Mouse (Mus musculus) gastrocnemius, postnatal 36 days (tissue): Measurements from ENCODE around the gene Acbd4. TPM values are rescaled to one million over a fixed set of nuclear protein-coding genes. Genes with fewer than 3 reads are reported as not detected.

Experiments used
- DNase-seq, 2 experiments: peaks; one replicate each; pipeline ENCODE4 v3.0.0; 2022
- intact Hi-C: fragments of 180-260 bp; cut with DNase I; formaldehyde crosslinking; loops from one replicate; pipeline ENCODE4 v1.15.1; 2025
- total RNA-seq, 2 experiments: library from RNA; stranded (reverse); gene quantifications; 2 replicates each; pipeline ENCODE4 v1.2.3; 2021

Acbd4 gene
- total RNA-seq, 2 experiments from 2014 or later = 26.8 to 31.1 TPM

DNA sequence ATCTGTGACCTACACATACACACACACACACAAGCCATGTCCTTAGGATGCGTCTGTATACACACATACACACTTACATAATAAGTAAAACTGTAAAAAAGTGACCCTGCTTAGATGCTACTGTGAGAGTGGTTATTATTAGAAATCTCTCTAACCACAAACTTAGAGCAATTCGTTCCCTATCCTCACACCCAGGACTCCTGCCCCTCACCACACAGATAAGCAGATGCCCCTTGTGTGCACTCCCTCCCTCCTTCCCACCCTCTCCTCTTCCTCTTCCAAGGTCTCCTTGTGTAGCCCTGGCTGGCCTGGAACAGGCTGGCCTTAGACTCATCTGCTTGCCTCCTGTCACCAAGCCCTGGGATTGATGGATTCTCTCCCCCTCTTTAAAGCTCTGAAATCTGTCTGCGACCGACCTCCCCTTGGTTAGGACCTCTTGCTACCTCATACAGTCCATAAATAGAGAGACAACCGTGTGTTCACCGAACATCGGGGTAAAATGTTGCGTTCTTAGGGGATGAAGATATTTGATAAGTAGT is 34.6 kb downstream of the Acbd4 start:
- DNase-seq = no peak
- intact Hi-C loops = no loop called here

DNA sequence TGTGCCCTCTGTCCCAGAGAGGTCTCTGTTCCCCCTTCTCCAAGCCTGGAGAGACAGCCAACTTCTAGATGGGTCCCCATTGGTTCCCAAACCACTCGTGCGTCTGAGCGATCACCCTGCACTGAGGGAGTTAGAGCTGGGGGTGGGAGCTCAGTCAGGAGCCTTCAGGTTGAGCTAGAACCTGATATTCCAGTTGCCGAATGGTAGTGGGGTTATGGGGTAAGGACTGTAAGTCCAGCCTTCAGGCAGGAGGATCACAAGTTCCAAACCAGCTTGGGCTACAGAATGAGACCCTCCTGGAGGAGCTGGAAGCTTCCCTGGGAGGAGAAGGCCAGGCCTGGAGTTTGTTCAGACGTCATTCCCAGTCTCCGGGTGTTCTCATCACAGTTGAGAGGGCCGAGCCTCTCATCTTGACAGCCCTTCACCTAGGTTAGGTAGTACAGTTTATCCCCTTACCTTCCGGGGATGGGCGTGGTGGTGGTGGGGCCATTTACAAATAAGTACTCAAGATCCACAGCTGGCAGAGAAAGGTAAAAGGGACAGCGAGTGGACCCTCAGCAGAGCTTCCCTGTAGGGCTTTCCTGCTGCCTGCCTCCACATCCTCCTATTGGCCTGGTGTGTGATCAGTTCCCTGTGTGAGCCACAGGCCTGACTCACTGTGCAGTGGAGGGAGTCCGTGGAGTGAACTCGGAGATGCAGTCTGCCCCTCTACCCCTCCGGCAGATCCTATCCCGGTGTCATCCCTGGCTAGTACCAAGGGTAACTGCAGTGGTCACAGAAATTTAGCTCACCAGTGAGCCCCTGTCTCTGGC is 38.7 kb downstream of the Acbd4 start:
- DNase-seq = no peak
- intact Hi-C loops = no loop called here

DNA sequence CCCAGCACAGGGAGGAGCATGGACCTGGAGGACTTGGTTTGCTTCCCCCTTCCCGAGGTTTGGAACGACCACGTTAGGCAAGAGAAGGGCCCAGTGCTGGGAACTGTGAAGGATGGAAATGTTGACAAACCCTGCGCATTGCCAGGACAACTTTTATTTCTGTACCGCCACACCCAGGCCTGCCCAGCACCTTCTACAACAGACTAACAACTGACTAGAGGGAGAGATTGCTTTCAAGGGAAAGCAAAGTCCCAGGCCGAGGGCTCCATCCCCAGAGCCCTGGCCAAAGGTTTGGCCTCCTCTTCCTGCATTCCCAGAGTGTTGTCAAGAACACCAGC is 39.2 kb downstream of the Acbd4 start:
- DNase-seq = peak; percentile 27 to 31
- intact Hi-C loops = no loop called here

DNA sequence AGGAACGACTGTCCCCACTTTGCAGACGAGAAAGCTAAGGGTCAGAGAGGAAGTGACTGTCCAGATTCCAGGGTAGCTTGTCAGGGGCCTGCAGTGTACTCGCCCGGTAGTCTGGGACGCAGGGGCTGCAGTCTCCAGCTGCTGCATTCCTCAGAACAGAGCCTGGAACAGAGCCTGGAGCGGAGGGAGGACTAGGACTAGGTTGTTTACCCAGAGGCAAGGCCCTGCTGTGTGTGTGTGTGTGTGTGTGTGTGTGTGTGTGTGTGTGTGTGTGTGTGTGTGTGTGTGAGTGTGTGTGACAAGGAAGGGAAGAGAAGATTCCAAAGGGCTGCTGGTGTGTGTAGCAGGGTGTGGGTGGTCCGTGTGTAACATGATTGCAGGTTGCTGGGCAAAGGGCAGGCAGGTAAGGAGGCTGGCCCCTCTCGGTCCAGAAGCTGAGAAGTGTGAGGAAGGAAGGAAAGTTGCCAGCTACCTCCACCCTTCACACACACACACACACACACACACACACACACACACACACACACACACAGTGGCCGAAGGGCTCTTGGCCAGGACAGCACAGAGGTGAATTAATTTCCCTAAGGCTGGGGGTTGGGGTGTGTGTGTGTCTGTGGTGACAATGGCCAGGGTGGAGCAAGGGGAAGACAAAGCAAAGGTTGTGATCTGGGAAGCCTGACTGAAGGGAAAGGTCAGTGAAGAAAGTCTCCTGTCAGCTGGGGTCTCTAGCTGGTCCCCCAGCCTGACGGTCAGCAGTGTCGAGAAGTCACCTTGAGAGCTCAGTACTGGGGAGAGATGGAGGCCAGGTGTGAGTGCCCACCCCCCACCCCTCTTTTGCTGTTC is 39.8 kb downstream of the Acbd4 start:
- peak; percentile 60 to 68 for DNase-seq
- intact Hi-C loops = no loop called here

DNA sequence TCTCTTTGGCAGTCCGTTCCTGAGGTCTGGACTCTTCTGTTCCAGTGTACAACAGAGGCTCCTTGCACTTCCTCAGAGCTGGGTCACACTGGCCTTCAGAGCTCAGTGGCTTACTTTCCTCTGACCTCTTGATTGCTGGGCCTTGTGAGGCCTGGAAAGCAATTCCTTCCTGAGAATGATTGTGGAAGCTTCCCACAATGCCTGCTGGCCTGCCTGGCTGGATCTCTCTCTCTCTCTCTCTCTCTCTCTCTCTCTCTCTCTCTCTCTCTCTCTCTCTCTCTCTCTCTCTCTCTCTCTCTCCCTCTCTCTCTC is 40.4 kb downstream of the Acbd4 start:
- intact Hi-C loops = no loop called here
- DNase-seq = no peak

DNA sequence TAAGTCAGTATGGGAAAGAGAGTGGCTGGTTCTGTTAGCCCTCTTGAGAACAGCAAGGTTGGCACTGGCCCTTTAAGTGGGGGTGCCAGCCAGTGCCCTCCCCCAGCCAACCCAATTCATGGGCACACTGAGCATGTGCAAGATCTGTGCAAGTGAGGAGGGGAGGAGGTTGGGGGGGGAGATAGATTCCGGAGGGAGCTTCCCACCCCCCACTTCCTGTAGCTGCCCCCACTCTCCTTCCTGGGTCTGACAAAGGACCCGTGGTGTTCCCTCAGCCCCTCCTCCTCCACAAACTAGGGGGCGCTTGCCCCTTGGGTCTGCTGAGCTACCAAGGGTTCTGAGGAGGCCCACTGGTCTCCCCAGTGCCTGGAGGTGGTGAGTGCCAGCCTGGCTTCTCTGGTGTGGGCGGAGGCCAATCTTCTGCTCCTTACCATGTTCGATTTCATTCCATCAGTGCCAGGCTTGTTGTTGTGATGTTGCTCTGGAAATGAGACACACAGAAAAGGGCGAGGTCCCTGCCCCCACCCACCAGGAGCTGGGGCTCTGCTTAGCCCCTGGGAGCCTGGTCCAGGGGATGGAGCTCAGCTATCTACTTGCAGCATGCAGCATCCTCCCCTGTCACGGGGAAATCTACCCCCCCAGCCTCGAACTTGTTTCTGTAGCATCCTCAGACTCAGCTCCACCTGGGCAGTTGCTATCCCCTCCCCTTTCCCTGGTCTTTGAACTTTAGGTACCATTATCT is 41.1 kb downstream of the Acbd4 start:
- intact Hi-C loops = no loop called here
- peak in 1 of 2 experiments; percentile 41 for DNase-seq

DNA sequence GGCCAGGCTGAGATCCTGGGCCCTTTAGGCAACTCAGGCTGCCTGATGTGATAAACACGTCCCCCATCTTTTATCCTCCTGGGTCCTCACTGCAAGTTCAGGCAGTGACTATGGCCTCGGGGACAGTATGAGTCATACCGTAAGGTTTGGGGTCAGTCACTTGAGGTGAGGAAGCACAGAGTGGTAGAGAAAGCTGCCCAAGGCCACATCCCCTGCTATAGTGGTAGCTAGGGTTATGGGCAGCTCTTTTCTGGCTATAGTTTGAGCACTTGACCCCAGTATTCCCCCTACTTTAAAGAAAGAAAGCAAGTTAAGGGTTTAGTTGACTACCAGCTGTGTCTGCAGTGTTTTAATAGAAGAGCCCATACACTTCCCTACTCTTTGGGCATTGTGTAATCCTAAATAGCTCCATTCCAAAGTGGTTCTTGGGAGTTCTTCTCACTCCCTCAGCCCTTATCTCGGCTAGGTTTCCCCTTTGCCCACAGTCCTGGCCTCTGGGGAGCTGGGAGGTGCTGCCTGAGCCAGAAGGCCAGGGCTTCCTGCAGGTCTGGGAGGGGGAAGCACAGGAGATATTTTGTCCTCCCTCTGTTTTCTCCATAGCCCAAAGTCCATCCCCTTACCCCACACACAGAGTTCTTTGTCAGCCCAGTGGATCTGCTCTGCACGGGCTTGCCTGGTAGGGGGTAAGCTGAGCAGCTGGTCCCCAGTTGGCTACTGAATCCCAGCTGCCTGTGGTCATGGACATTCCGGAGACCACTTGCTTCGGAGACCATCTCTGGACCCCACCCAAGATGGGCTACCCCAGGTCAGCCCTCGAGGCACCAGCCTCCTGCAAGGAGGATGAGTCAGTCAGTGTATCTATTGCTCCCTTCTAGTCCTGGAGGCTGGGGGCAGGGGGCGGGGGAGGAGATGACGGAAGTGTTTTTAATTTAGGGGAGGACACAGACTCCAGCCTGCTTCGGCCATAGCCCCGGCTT is 43.1 kb downstream of the Acbd4 start:
- DNase-seq = no peak
- intact Hi-C loops = no loop called here

DNA sequence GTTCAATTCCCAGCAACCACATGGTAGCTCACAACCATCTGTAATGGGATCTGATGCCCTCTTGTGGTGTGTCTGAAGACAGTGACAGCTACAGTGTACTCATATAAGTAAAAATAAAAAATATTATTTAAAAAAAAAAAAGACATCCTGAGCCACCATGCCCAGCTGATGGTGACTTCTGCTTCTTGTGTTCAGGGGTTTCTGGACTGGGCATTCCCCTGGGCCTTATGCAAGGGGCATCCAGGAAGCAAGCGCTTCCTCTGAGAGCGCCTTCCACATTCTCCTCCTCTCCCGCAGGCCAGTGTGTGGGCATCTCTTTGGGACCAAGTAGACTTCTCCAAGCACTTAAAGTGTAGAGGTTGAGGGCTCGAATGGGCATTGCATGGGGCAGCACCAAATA is 44.9 kb downstream of the Acbd4 start:
- intact Hi-C loops = no loop called here
- no peak for DNase-seq

DNA sequence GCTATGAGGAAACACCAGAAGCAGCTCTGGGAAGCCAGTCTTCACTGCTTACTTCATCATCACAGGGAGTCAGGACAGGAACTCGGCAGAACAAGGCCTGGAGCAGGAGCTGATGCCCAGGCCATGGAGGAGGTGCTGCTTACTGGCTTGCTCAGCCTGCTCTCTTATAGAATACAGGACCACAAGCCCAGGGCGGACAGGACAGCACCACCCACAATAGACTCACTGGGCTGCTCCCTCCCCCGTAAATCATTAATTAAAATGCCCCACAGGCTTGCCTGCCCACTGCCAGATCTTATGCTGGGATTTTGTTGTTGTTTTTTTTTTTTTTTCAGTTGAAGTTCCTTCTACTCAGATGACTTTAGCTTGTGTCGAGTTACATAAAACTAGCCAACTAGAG is 46.3 kb downstream of the Acbd4 start:
- no peak for DNase-seq
- intact Hi-C loops = no loop called here

DNA sequence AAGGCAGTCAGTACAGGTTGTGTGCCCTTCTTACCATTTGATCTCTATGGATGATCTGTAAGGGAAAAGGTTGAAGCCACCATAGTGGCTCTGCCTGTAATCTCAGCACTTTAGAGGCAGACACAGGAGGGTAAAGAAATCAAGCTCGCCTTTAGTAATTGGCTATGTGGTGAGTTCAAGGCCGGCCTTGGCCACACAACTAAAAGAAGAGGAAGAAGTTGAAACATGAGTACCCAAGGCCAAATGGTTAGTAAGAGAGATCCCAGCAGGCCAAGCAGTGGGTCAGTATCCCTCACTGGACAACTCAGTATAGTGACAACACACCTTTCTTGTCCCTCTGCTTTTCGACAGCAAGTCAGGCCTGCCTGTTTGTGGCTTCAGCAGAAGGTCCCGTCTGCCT is 48.3 kb downstream of the Acbd4 start:
- intact Hi-C loops = no loop called here
- DNase-seq = no peak

DNA sequence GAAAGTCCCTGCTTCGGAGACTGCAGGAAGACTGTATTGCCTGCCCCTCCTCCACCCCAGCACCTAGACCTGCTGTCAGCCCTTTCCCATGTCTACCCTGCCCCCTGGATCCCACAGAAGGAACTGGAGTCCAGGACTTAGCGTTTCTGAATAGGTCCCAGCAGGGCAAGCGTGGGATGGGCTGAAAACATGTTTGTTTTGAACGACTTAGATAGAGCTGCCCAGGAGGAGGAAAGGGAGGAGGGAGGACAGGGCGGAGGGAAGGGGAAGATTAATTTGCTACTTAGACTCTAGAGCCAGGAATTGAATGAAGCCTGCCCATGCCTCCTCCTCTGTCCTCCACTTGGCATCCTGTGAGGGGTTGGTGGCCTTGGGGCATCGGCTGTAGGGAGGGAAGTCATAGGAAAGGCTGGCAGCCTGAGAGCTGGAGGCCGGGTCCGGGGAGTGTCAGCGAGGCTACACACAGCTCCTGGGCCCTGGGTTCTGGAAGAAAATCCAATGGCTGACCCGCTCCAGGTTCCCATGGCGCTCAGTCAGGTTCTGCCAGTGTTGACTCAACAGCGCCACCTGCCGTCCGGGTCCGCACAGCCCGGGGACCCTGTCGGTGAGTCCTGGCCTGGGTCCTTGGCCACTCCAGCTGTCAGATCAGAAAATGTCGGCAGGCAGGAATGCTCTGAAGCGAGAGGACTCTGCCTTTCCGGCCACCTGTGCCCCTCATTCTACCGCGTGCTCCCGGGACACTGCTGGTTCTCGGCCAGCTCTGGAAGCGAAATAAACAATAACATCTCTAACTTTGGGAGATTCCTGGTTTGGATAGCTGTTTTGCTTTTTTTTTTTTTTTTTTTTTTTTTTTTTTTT is 57.4 kb downstream of the Acbd4 start:
- intact Hi-C loops = loop anchor here (1.0 to 2.0 kb wide), 2 partner anchors 42 to 57 kb away; partner anchors contain the start of gene Hexim1
- peak; percentile 97 to 99 for DNase-seq

DNA sequence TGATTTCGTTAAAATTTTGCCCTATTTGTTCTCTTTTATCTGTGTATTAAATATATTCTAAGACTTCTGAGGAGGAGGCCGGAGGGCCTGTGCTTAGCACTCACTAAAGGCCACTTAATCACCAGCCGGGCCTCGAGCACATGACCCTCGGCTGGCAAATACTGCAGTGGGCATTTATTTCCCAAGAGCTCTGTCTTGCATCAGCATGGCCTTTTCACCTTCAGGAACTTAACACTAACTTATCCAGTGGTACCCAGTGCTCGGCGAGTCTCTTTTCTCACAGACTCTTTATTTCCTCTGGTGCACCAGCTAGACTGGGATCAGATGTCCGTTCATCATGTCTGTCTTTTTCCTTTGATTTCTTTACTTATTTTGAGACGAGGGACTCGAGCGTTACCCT is 59.3 kb downstream of the Acbd4 start:
- DNase-seq = no peak
- intact Hi-C loops = no loop called here

DNA sequence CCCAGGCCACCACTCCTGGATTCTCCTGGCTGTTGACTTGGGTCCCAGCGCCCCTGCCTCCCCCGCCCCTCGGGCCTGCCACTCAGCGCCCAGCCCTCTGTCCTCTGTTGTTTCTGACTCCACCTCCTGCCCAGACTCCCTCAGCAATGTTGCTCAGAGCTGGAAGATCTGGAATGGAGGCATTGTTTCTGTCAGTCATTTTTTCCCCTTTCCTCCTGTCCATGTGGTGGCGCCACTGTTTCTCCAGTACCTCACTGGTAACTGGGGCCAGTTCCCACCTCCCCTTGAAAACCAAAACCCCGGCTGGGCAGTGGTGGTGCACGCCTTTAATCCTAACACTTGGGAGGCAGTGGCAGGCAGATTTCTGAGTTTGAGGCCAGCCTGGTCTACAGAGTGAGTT is 60.0 kb downstream of the Acbd4 start:
- intact Hi-C loops = no loop called here
- no peak for DNase-seq

Other genes with a start within 250 kb of the Acbd4 start
- 10 to 100 TPM; 20.7 to 28.5 TPM for gene Eftud2, start 220.7 kb upstream of the Acbd4 start, total RNA-seq
- gene Ccdc103, start 220.5 kb upstream of the Acbd4 start, total RNA-seq = not detected
- not detected for gene Fam187a, start 216.5 kb upstream of the Acbd4 start, total RNA-seq
- gene Gfap, start 200.8 kb upstream of the Acbd4 start, total RNA-seq = not detected
- under 1 TPM; 0.17 to 0.46 TPM for gene Kif18b, start 176.6 kb upstream of the Acbd4 start, total RNA-seq
- gene C1ql1, start 155.0 kb upstream of the Acbd4 start, total RNA-seq = under 1 TPM in 1 of 2 experiments, not detected in 1; 0.17 TPM
- gene Nmt1, start 73.5 kb upstream of the Acbd4 start, total RNA-seq = 10 to 100 TPM; 44.6 to 47.2 TPM
- 10 to 100 TPM; 16.2 to 19.8 TPM for gene Dcakd, start 73.3 kb upstream of the Acbd4 start, total RNA-seq
- 1 to 10 TPM; 3.8 to 4.0 TPM for gene Plcd3, start within 50 bp of the Acbd4 start, total RNA-seq
- gene Hexim1, start 14.5 kb downstream of the Acbd4 start, total RNA-seq = 10 to 100 TPM; 14.7 to 17.0 TPM
- gene Hexim2, start 30.7 kb downstream of the Acbd4 start, total RNA-seq = 1 to 10 TPM; 2.1 to 2.9 TPM
- gene Fmnl1, start 69.4 kb downstream of the Acbd4 start, total RNA-seq = 1 to 10 TPM; 3.6 to 5.6 TPM
- gene 1700023F06Rik, start 106.9 kb downstream of the Acbd4 start, total RNA-seq = not detected
- not detected for gene Spata32, start 116.8 kb downstream of the Acbd4 start, total RNA-seq
- gene Map3k14, start 165.8 kb downstream of the Acbd4 start, total RNA-seq = 1 to 10 TPM; 1.9 to 2.6 TPM